Mouse (Mus musculus) embryonic facial prominence, embryonic 11.5 days (tissue): Measurements from ENCODE around the gene Pfas. TPM values are rescaled to one million over a fixed set of nuclear protein-coding genes. Genes with fewer than 3 reads are reported as not detected.

Experiments used
- ATAC-seq: fragments of 200-750 bp; cut with Nextera tagmentation; replicated peaks from 2 replicates; pipeline ENCODE4 v1.8.0; 2017; ENCODE audit warnings: low read depth; ENCODE audit not compliant: insufficient number of reproducible peaks, low FRiP score, low TSS enrichment
- DNase-seq: peaks from one replicate; pipeline ENCODE4 v3.0.0-alpha.2; 2015; ENCODE audit warnings: low spot score
- H3K27ac ChIP-seq: fragments of 300-500 bp; sonication (generic); replicated peaks from 2 replicates; pipeline ENCODE4 v1.5.1; 2014; ENCODE audit warnings: mild to moderate bottlenecking, low read depth, low read length, control low read depth
- H3K27me3 ChIP-seq: fragments of 300-500 bp; sonication (generic); 2 replicates; pipeline ENCODE4 v1.6.1; 2014; ENCODE audit warnings: mild to moderate bottlenecking, low read length, moderate library complexity, mixed read lengths; ENCODE audit not compliant: control insufficient read depth, insufficient read depth
- H3K36me3 ChIP-seq: fragments of 300-500 bp; sonication (generic); replicated peaks from 2 replicates; pipeline ENCODE4 v1.6.1; 2014; ENCODE audit warnings: low read depth, mild to moderate bottlenecking, low read length, moderate library complexity, mixed read lengths; ENCODE audit not compliant: control insufficient read depth, insufficient read depth
- H3K4me1 ChIP-seq: fragments of 300-500 bp; sonication (generic); 2 replicates; pipeline ENCODE4 v1.6.1; 2014; ENCODE audit warnings: low read length, mixed read lengths; ENCODE audit not compliant: control insufficient read depth, insufficient read depth
- H3K4me2 ChIP-seq: fragments of 300-500 bp; sonication (generic); 2 replicates; pipeline ENCODE4 v1.6.1; 2014; ENCODE audit warnings: low read depth, mild to moderate bottlenecking, control low read depth, low read length, moderate library complexity
- H3K4me3 ChIP-seq: fragments of 300-500 bp; sonication (generic); 2 replicates; pipeline ENCODE4 v1.5.1; 2014; ENCODE audit warnings: low read depth, low read length, control low read depth
- H3K9ac ChIP-seq: fragments of 300-500 bp; sonication (generic); replicated peaks from 2 replicates; pipeline ENCODE4 v1.6.1; 2014; ENCODE audit warnings: mild to moderate bottlenecking, control low read depth, low read length
- H3K9me3 ChIP-seq: fragments of 300-500 bp; sonication (generic); replicated peaks from 2 replicates; pipeline ENCODE4 v1.6.1; 2016; ENCODE audit warnings: mild to moderate bottlenecking, low read length, inconsistent platforms, mixed read lengths; ENCODE audit not compliant: control insufficient read depth
- WGBS: fragments of 180-500 bp; shearing (Covaris S2); extraction: QIAGEN DNeasy Blood & Tissue Kit; methylation state at CpG from one replicate; pipeline ENCODE4 v1.1.7; 2014; 5-methylcytosine and 5-hydroxymethylcytosine counted together
- polyA plus RNA-seq: library from polyadenylated mRNA; unstranded; fragments of >200 nt; fragmentation: Nextera tagmentation; extraction: Ambion mirVana; gene quantifications from 2 replicates; pipeline ENCODE4 v1.2.1, GENCODE M21; 2014

Pfas gene
- polyA plus RNA-seq: 34.4 and 34.8 TPM in 2 replicates

- peak within 1 kb of the TSS; percentile 75 for H3K9ac ChIP-seq
- H3K4me3 ChIP-seq: peak within 1 kb of the TSS; percentile 71
- H3K27me3 ChIP-seq: no peaks in the 10 kb centered on the region
- H3K4me2 ChIP-seq: peak within 1 kb of the TSS; percentile 57
- WGBS: 9% methylated on average over 38 of the region's 38 CpGs
- no peak within 1 kb of the TSS for H3K27ac ChIP-seq
- peak; percentile 87 for ATAC-seq
- no peaks in the 10 kb centered on the region; the same call in 1 of the 2 replicates for H3K4me1 ChIP-seq
- no peaks in the 10 kb centered on the region for H3K9me3 ChIP-seq
- DNase-seq: peak; percentile 98
- H3K36me3 ChIP-seq: no peaks in the 10 kb centered on the region
Measured at GRCm38 (mm10) chr11:69008182-69009121, at the start of gene Pfas. TSS of gene Pfas (minus strand) at chr11:69008460.

DNA sequence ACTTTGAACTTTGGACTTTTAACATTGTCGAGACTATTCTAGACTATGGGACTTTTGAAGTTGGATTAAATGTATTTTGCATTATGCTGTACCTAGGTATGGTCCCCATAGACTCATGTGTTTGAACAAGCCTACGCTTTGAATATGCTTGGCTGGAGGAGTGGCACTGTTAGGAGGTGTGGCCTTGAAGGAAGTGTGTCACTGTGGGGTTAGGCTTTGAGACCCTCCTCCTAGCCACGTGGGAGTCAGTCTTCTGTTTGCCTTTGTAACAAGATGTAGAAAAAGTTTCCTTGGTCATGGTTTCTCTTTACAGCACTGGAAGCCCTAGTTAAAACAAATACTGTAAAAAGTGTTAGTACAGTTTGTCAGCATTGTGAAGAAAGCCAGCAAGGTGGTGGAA is 45.6 kb upstream of the Pfas start:
- Histone ChIP-seq H3K36me3 (peaks cover 6% of the 10 kb centered on the region; the same call in 1 of the 2 replicates), H3K4me2 (no peak overlapping the region), H3K27ac (no peak overlapping the region), H3K4me1 (no peaks in the 10 kb centered on the region), H3K27me3 (no peaks in the 10 kb centered on the region), H3K9ac (no peak overlapping the region), H3K4me3 (no peak overlapping the region), H3K9me3 (no peaks in the 10 kb centered on the region)
- ATAC-seq: no peak
- no peak for DNase-seq
- 77% methylated on average over 3 of the region's 3 CpGs for WGBS

GRCm38 (mm10) chr11:69052824-69053421 is 44.7 kb upstream of the Pfas start:
- Histone ChIP-seq H3K36me3 (peaks cover 6% of the 10 kb centered on the region; the same call in 1 of the 2 replicates), H3K4me2 (no peak overlapping the region), H3K9me3 (no peaks in the 10 kb centered on the region), H3K4me3 (no peak overlapping the region), H3K27ac (no peak overlapping the region), H3K4me1 (no peaks in the 10 kb centered on the region), H3K27me3 (no peaks in the 10 kb centered on the region), H3K9ac (no peak overlapping the region)
- DNase-seq: no peak
- ATAC-seq: no peak
- WGBS: 91% methylated on average over 2 of the region's 2 CpGs

DNA sequence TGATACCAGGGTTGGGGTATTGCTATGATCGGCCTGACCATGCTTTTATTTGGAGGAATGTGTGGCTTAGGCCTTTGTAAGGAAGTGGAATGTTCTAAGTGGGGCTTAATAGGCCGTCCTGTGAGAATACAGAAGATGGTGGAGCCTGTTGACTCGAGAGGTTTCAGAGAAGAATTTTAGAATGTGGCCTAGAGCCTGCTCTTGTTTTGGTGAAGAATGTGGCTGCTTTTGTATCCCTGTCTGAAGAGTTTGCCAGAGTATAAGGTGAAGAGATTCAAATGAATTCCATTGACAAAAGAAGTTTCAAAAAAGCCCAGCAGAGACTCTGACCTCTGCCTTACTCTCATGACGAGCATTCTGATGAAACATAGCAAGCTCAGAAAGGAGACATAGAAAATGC is 43.5 kb upstream of the Pfas start:
- peaks cover 6% of the 10 kb centered on the region; the same call in 1 of the 2 replicates for H3K36me3 ChIP-seq
- WGBS: 81% methylated on average over 4 of the region's 4 CpGs
- no peaks in the 10 kb centered on the region for H3K27me3 ChIP-seq
- ATAC-seq: no peak
- H3K4me2 ChIP-seq: no peak overlapping the region
- H3K27ac ChIP-seq: no peak overlapping the region
- no peak overlapping the region for H3K9ac ChIP-seq
- no peak for DNase-seq
- no peaks in the 10 kb centered on the region for H3K9me3 ChIP-seq
- H3K4me1 ChIP-seq: no peaks in the 10 kb centered on the region
- no peak overlapping the region for H3K4me3 ChIP-seq

DNA sequence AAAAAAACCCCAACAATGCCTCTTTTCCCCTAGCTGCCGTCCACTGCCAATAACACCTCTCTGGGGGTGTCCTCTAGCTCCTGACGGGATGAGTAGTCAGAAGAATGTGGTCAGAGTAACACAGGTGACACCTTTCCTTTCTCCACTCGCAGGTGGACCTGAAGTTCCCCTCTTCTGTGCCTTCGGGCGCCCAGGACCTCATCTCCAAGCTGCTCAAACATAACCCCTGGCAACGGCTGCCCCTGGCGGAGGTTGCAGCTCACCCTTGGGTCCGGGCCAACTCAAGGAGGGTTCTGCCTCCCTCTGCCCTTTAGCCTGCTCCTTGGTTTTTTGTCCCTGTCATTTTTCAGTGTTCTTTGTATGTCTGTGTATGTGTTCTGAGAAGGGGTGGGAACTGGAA is 42.5 kb upstream of the Pfas start:
- no peak overlapping the region for H3K27ac ChIP-seq
- H3K4me3 ChIP-seq: no peak overlapping the region
- peaks cover 6% of the 10 kb centered on the region; the same call in 1 of the 2 replicates for H3K36me3 ChIP-seq
- no peaks in the 10 kb centered on the region for H3K9me3 ChIP-seq
- no peak for ATAC-seq
- WGBS: 91% methylated on average over 8 of the region's 8 CpGs
- H3K4me1 ChIP-seq: no peaks in the 10 kb centered on the region
- H3K27me3 ChIP-seq: no peaks in the 10 kb centered on the region
- no peak for DNase-seq
- H3K4me2 ChIP-seq: no peak overlapping the region
- H3K9ac ChIP-seq: no peak overlapping the region

- H3K36me3 ChIP-seq: peaks cover 6% of the 10 kb centered on the region; the same call in 1 of the 2 replicates
- H3K4me1 ChIP-seq: no peaks in the 10 kb centered on the region
- ATAC-seq: no peak
- no peaks in the 10 kb centered on the region for H3K9me3 ChIP-seq
- no peak overlapping the region for H3K27ac ChIP-seq
- no peak overlapping the region for H3K4me2 ChIP-seq
- DNase-seq: no peak
- no peak overlapping the region for H3K4me3 ChIP-seq
- 94% methylated on average over 14 of the region's 14 CpGs for WGBS
- no peak overlapping the region for H3K9ac ChIP-seq
- no peaks in the 10 kb centered on the region for H3K27me3 ChIP-seq
Measured at GRCm38 (mm10) chr11:69048151-69048550, 39.9 kb upstream of the Pfas start.

- DNase-seq (no peak), ATAC-seq (no peak)
- Histone ChIP-seq H3K36me3 (peaks cover 6% of the 10 kb centered on the region; the same call in 1 of the 2 replicates), H3K4me2 (no peak overlapping the region), H3K4me1 (no peaks in the 10 kb centered on the region), H3K4me3 (no peak overlapping the region), H3K27me3 (no peaks in the 10 kb centered on the region), H3K9ac (no peak overlapping the region), H3K27ac (no peak overlapping the region), H3K9me3 (no peaks in the 10 kb centered on the region)
- WGBS: 94% methylated on average over 12 of the region's 12 CpGs
Measured at GRCm38 (mm10) chr11:69047592-69047991, 39.3 kb upstream of the Pfas start.

GRCm38 (mm10) chr11:69046395-69046774 is 38.1 kb upstream of the Pfas start:
- Histone ChIP-seq H3K27me3 (no peaks in the 10 kb centered on the region), H3K27ac (peak overlapping the region; percentile 68; the same call in 1 of the 2 replicates), H3K4me1 (no peaks in the 10 kb centered on the region), H3K4me3 (peak overlapping the region; percentile 74), H3K9me3 (no peaks in the 10 kb centered on the region), H3K9ac (peak overlapping the region; percentile 67), H3K36me3 (peaks cover 6% of the 10 kb centered on the region; the same call in 1 of the 2 replicates), H3K4me2 (peak overlapping the region; percentile 74)
- ATAC-seq (no peak; the same call in 1 of the 2 replicates), DNase-seq (no peak)
- 17% methylated on average over 9 of the region's 9 CpGs for WGBS
